Mouse (Mus musculus) lung, embryonic 16.5 days (tissue): ENCODE results near the gene Rhox2g. TPM values are rescaled to one million over a fixed set of nuclear protein-coding genes. Genes with fewer than 3 reads are reported as not detected.
"Not testable (repeated sequence)": the region's sequence is repeated elsewhere in the genome, so short reads cannot be mapped to it uniquely, and the experiment has no call there.

ENCODE experiments used
- ATAC-seq: fragments of 200-750 bp; cut with Nextera tagmentation; 2 replicates; pipeline ENCODE4 v1.8.0; 2017; ENCODE audit warnings: low read depth, mild to moderate bottlenecking, moderate library complexity
- H3K27ac ChIP-seq: fragments of 300-500 bp; sonication (generic); 2 replicates; pipeline ENCODE4 v1.5.1; 2014; ENCODE audit warnings: mild to moderate bottlenecking, control low read depth, low read length
- H3K27me3 ChIP-seq: fragments of 300-500 bp; sonication (generic); 2 replicates; pipeline ENCODE4 v1.6.1; 2014; ENCODE audit warnings: low read depth, low read length, mixed read lengths; ENCODE audit not compliant: control insufficient read depth, insufficient read depth
- H3K36me3 ChIP-seq: fragments of 300-500 bp; sonication (generic); 2 replicates; pipeline ENCODE4 v1.6.1; 2014; ENCODE audit warnings: low read length; ENCODE audit not compliant: control insufficient read depth, insufficient read depth
- H3K4me1 ChIP-seq: fragments of 300-500 bp; sonication (generic); replicated peaks from 2 replicates; pipeline ENCODE4 v1.6.1; 2014; ENCODE audit warnings: low read length, mixed read lengths; ENCODE audit not compliant: control insufficient read depth, insufficient read depth
- H3K4me2 ChIP-seq: fragments of 300-500 bp; sonication (generic); 2 replicates; pipeline ENCODE4 v1.6.1; 2014; ENCODE audit warnings: low read depth, low read length, control low read depth
- H3K4me3 ChIP-seq: fragments of 300-500 bp; sonication (generic); 2 replicates; pipeline ENCODE4 v1.5.1; 2014; ENCODE audit warnings: mild to moderate bottlenecking, low read length, control low read depth
- H3K9ac ChIP-seq: fragments of 300-500 bp; sonication (generic); 2 replicates; pipeline ENCODE4 v1.6.1; 2014; ENCODE audit warnings: low read length, control low read depth
- H3K9me3 ChIP-seq: fragments of 300-500 bp; sonication (generic); 2 replicates; pipeline ENCODE4 v1.6.1; 2016; ENCODE audit warnings: low read length; ENCODE audit not compliant: control insufficient read depth
- WGBS: fragments of 180-500 bp; shearing (Covaris S2); extraction: QIAGEN DNeasy Blood & Tissue Kit; methylation state at CpG from one replicate; pipeline ENCODE4 v1.1.7; 2014; 5-methylcytosine and 5-hydroxymethylcytosine counted together
- polyA plus RNA-seq: library from polyadenylated mRNA; unstranded; fragments of >200 nt; fragmentation: Nextera tagmentation; extraction: Ambion mirVana; gene quantifications from 2 replicates; pipeline ENCODE4 v1.2.1, GENCODE M21; 2015

Rhox2g gene
- polyA plus RNA-seq = not detected in 2 replicates

DNA sequence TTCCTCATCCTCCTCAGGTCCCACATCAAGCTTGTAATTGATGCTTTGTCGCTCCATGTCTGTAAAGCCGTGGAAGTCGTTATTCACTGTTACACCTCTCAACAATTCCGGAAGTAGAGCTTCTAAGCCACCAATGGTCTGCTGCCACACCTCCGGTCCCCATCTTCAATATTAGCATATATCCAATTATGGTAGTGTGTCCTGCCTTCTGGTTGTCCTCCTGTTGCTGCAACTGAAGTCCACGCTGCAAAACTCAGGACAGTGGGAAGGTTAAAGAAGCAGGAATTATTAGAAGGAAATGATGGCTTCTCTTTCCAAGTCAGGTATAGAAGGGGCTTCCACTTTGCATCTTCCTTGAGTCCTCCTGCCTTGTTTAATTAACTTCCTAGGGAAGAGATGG lies at the start of gene Rhox2g:
Gene Rhox2g, minus strand, starts transcription at position 101 of the 400 bp plus-strand sequence.
- not testable (repeated sequence) for H3K9ac ChIP-seq, H3K9me3 ChIP-seq, H3K4me3 ChIP-seq, H3K27me3 ChIP-seq, H3K36me3 ChIP-seq, H3K4me2 ChIP-seq, H3K4me1 ChIP-seq, H3K27ac ChIP-seq, ATAC-seq
- 90% methylated on average over 6 of the region's 6 CpGs for WGBS

DNA sequence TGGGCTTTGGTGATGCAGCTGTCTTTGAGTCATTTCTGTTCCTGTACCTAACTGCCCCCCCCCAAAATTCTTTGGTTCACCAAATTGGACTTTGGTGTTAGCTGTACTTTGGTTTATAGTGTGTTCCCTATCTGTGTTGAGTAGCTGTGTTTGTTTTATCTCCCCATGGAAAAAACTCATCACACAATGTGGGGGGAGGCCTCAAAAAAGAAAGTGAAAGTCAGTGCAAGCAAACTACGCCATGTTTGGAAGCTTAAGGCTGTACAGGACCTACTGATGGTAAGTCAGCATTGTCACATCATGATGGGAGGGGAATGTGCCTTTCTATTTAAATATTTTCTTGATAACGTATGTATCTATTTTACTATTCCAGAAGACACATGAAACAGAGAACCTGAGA lies 49.0 kb upstream of the Rhox2g start:
- H3K4me1 ChIP-seq = no peaks in the 10 kb centered on the region
- WGBS = 57% methylated on average over 2 of the region's 2 CpGs
- H3K9ac ChIP-seq = no peak overlapping the region
- no peaks in the 10 kb centered on the region for H3K36me3 ChIP-seq
- no peak overlapping the region for H3K4me3 ChIP-seq
- H3K27me3 ChIP-seq = no peaks in the 10 kb centered on the region
- H3K9me3 ChIP-seq = no peaks in the 10 kb centered on the region
- no peak overlapping the region for H3K27ac ChIP-seq
- ATAC-seq = no peak
- no peak overlapping the region for H3K4me2 ChIP-seq

DNA sequence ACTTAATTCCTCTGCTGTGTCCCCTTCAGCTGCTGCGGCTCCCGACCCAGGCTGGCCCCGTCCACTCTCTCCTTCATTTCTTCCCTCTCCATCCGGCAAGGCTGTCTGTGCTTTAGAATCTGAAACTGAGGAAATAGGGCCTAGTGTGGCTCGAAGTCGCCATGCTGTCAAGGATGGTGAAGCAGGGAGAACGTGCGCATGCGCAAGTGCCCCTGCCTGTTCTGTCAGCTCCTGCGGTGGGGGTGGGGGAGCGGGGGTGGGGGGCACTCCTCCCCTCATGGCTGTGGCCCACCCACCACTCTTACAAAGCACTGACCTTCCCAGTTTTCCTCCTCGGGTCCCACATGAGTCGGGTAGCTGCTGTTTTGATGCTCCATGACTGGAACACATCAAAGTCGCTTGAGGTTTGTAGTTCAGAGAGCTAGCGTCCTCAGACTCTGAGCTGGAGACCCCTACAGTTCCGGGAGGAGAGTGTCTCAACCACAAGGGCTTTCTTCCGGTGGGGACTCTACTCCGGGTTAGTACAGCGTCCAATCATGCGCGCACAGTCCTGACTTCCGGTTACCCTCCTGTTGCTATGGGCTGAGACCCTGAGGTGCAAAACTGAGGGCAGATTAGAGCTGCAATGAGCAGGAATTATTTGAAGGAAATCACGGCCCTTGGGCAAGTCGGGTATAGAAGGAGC lies 39.9 kb upstream of the Rhox2g start:
- Histone ChIP-seq H3K36me3 (no peaks in the 10 kb centered on the region), H3K4me2 (no peak overlapping the region), H3K9me3 (peaks cover 3% of the 10 kb centered on the region; the same call in 1 of the 2 replicates), H3K27ac (no peak overlapping the region), H3K9ac (no peak overlapping the region), H3K4me3 (no peak overlapping the region), H3K27me3 (no peaks in the 10 kb centered on the region), H3K4me1 (no peaks in the 10 kb centered on the region)
- 82% methylated on average over 24 of the region's 24 CpGs for WGBS
- no peak for ATAC-seq

DNA sequence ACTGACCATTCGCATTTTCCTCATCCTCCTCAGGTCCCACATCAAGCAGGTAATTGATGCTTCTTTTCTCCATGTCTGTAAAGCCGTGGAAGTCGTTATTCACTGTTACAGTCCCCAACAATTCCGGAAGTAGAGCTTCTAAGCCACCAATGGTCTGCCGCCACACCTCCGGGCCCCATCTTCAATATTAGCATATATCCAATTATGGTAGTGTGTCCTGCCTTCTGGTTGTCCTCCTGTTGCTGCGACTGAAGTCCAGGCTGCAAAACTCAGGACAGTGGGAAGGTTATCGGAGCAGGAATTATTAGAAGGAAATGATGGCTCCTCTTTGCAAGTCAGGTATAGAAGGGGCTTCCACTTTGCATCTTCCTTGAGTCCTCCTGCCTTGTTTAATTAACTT lies 29.9 kb upstream of the Rhox2g start, which contains the start of gene Rhox2h:
Gene Rhox2h, minus strand, starts transcription at position 101 of the 400 bp plus-strand sequence.
- not testable (repeated sequence) for H3K9ac ChIP-seq, H3K36me3 ChIP-seq, H3K4me3 ChIP-seq, ATAC-seq, H3K27ac ChIP-seq, H3K9me3 ChIP-seq, H3K4me1 ChIP-seq, H3K4me2 ChIP-seq, H3K27me3 ChIP-seq
- 90% methylated on average over 8 of the region's 8 CpGs for WGBS

DNA sequence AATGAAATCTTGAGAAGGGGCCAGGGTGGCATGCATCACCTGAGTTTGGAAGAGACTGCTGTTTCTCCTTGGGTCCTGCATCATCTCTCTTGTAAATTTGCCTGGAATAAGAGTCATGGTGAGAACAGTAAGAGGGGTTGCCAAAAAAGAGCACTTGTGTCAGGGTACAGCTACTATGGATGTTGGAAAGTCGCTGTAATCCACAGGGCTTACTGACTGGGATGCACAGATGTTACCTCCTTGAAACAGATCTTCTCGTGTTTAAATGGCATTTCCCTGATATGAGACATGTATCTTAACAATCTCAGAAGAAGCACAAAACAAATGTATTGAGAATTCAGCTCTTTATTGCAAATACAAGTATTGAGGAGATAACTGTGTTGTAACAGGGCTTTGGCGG lies 25.4 kb upstream of the Rhox2g start, which contains the start of gene Rhox3h:
Gene Rhox3h, minus strand, starts transcription at position 101 of the 400 bp plus-strand sequence.
- ATAC-seq, H3K27ac ChIP-seq, H3K4me2 ChIP-seq, H3K36me3 ChIP-seq, H3K4me3 ChIP-seq, H3K4me1 ChIP-seq, H3K27me3 ChIP-seq, H3K9ac ChIP-seq, H3K9me3 ChIP-seq: not testable (repeated sequence)
- WGBS = 83% methylated on average over 1 of the region's 3 CpGs

DNA sequence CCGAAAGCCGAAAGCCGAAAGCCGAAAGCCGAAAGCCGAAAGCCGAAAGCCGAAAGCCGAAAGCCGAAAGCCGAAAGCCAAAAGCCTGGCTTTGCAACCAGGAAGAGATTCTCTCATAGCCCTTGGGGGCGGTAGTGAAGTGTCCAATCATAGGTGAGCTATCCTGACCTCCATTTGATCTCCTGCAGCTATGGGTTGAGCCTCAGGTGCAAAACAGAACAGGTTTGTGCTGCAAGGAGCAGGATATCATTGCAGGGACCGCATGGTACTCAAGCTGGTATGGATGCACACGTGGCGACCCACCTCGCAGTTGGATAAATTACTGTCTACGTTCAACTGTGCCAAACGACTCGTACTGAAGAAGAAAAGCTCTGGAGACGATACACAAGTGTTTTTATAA lies 8.0 kb upstream of the Rhox2g start, which contains the start of gene Rhox4g:
Gene Rhox4g, minus strand, starts transcription at position 101 of the 400 bp plus-strand sequence.
- H3K9me3 ChIP-seq, H3K4me1 ChIP-seq, H3K9ac ChIP-seq, ATAC-seq, H3K4me3 ChIP-seq, H3K27me3 ChIP-seq, H3K27ac ChIP-seq, H3K4me2 ChIP-seq, H3K36me3 ChIP-seq: not testable (repeated sequence)
- WGBS = 86% methylated on average over 16 of the region's 20 CpGs

DNA sequence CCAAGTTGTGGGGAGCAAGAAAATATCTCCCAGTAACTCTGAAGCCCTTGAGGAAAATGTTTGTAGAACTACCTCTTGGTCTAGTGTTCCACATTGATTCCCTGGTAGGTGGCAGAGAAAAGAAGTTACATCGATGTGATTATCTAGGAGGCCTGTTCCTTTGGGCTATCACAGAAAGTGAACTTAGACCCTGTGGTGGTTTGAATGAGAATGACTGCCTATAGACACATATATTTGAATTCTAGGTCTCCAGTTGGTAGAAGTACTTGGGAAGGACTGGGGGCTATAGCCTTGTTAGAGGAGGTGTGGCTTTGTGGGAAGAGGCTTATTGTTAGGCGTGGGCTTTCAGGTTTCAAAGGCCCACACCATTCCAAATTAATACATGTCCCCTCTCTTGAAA lies 14.8 kb downstream of the Rhox2g start, which contains the start of gene Rhox3g:
Gene Rhox3g, minus strand, starts transcription at position 101 of the 400 bp plus-strand sequence.
- not testable (repeated sequence) for H3K4me3 ChIP-seq, ATAC-seq, H3K4me1 ChIP-seq, H3K36me3 ChIP-seq, H3K9ac ChIP-seq, H3K4me2 ChIP-seq, H3K27ac ChIP-seq, H3K9me3 ChIP-seq, H3K27me3 ChIP-seq
- 80% methylated on average over 2 of the region's 2 CpGs for WGBS

DNA sequence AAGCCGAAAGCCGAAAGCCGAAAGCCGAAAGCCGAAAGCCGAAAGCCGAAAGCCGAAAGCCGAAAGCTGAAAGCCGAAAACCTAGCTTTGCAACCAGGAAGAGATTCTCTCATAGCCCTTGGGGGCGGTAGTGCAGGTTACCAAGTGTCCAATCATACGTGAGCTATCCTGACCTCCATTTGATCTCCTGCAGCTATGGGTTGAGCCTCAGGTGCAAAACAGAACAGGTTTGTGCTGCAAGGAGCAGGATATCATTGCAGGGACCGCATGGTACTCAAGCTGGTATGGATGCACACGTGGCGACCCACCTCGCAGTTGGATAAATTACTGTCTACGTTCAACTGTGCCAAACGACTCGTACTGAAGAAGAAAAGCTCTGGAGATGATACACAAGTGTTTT lies 35.7 kb downstream of the Rhox2g start, which contains the start of gene Rhox4f:
Gene Rhox4f, minus strand, starts transcription at position 101 of the 400 bp plus-strand sequence.
- 96% methylated on average over 15 of the region's 19 CpGs for WGBS
- H3K9me3 ChIP-seq, H3K36me3 ChIP-seq: not testable (repeated sequence)

More for the DNA sequence above, 35.7 kb downstream of the Rhox2g start, which contains the start of gene Rhox4f:
- H3K4me1 ChIP-seq, H3K4me2 ChIP-seq, H3K4me3 ChIP-seq, H3K27me3 ChIP-seq, H3K27ac ChIP-seq, H3K9ac ChIP-seq, ATAC-seq: not testable (repeated sequence)
